In the genomic region with DNA sequence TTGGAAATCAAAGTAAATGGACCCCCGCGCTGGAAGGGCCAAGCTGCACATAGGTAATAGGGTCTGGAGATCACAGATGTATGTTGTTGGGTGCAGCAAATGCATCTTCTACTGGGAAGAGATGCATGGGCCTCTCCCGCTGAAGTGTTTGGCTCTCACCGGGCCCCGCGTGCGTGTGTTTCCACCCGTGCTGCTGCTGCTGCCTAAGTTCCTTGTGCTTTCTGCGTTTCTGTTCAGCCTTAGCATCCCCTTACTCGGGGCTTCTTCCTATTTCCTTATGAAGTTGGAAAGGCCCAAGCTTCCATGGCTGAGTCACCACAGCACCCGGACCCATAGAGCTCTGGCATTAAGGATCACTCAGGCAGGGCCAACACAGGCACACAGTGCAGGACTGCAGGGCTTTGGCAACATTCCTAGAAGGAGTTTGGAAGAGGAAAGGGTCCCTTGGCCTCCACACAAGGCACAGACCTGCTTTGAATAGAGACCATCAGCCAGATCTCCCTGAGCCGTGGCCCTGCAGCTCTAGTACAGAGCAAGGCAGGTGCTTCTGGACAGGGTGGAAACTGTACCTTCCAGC, we compare ENCODE assay signal across 11 mouse cellular contexts.
A peak's percentile ranks its signal among the peaks of the same experiment; 100 is the strongest.
DNase-seq lines count a peak whose midpoint lies in the region; ATAC-seq and TF ChIP-seq lines count a peak whose summit lies in the region.
"Had no signal": no experiment of that assay in that cellular context is flagged by ENCODE, and none has a peak within 500 bp of the region (broad histone marks: within the 10 kb centered on the region; RNA-seq: fewer than 3 reads in every experiment).

No protein-coding gene starts in this region.

- DNase-seq in cerebellum, postnatal 14 days, result peak; percentile 52 to 77
- no peak for DNase-seq in cerebellum, adult 9-11 months
- peak; percentile 16 for DNase-seq in Muller cell, postnatal 12 days (ENCODE audit: inconsistent ontology term)
- DNase-seq in forebrain, postnatal 0 days, result peak; percentile 63
- no peak for DNase-seq in right cerebral cortex, adult 18-20 months
- DNase-seq: lung, embryonic 14.5 days; right cerebral cortex, postnatal 14 days had no signal

- no peak for TF ChIP-seq CTCF in forebrain, postnatal 0 days (IDR thresholded peaks at IDR 0.05; ENCODE audit: low read depth)

- WGBS in forebrain, postnatal 0 days, result 9% methylated on average over 12 of the region's 12 CpGs
- WGBS in midbrain, embryonic 12.5 days, result 6% methylated on average over 12 of the region's 12 CpGs
- WGBS in liver, embryonic 12.5 days (ENCODE audit: insufficient replicate concordance), result 60% methylated on average over 12 of the region's 12 CpGs

- no peaks in the 10 kb centered on the region for H3K9me3 ChIP-seq in forebrain, postnatal 0 days (ENCODE audit: low read length)
- no peaks in the 10 kb centered on the region for H3K9me3 ChIP-seq in midbrain, embryonic 12.5 days
- no peaks in the 10 kb centered on the region for H3K9me3 ChIP-seq in liver, embryonic 12.5 days (replicated peaks)

- H3K4me1 ChIP-seq in forebrain, postnatal 0 days (ENCODE audit: insufficient read depth), result peaks cover 18% of the 10 kb centered on the region
- peaks cover 72% of the 10 kb centered on the region for H3K4me1 ChIP-seq in midbrain, embryonic 12.5 days
- peaks cover 32% of the 10 kb centered on the region for H3K4me1 ChIP-seq in liver, embryonic 12.5 days

- no peaks in the 10 kb centered on the region for H3K27me3 ChIP-seq in forebrain, postnatal 0 days (ENCODE audit: insufficient read depth, low read length)
- no peaks in the 10 kb centered on the region for H3K27me3 ChIP-seq in midbrain, embryonic 12.5 days
- peaks cover 13% of the 10 kb centered on the region for H3K27me3 ChIP-seq in liver, embryonic 12.5 days (replicated peaks)

- H3K27ac ChIP-seq in forebrain, postnatal 0 days (ENCODE audit: low read depth, low read length), result 0 out of 2 replicates have a peak overlapping the region, but pooled peaks have one; percentile 46
- peak overlapping the region; percentile 97 for H3K27ac ChIP-seq in midbrain, embryonic 12.5 days (replicated peaks)
- no peak overlapping the region for H3K27ac ChIP-seq in liver, embryonic 12.5 days

- H3K9ac ChIP-seq in forebrain, postnatal 0 days, result no peak overlapping the region
- peak overlapping the region; percentile 44; the same call in 1 of the 2 replicates for H3K9ac ChIP-seq in midbrain, embryonic 12.5 days (replicated peaks)
- no peak overlapping the region for H3K9ac ChIP-seq in liver, embryonic 12.5 days
- H3K9ac ChIP-seq: lung, embryonic 14.5 days had no signal

- H3K4me3 ChIP-seq in forebrain, postnatal 0 days (ENCODE audit: low read depth, low read length), result no peak overlapping the region
- H3K4me3 ChIP-seq in midbrain, embryonic 12.5 days, result no peak overlapping the region
- no peak overlapping the region for H3K4me3 ChIP-seq in liver, embryonic 12.5 days

- ATAC-seq in forebrain, postnatal 0 days, result peak; percentile 66
- peak; percentile 7 for ATAC-seq in midbrain, embryonic 12.5 days (ENCODE audit: low FRiP score, low read depth)
- ATAC-seq in liver, embryonic 12.5 days, result no peak
- ATAC-seq in frontal cortex, adult (ENCODE audit: low TSS enrichment), result no peak
- ATAC-seq: inflammation-experienced regulatory T-cells, adult 6 months had no signal

- H3K4me2 ChIP-seq in forebrain, postnatal 0 days (ENCODE audit: low read depth), result no peak overlapping the region
- H3K4me2 ChIP-seq in midbrain, embryonic 12.5 days (replicated peaks), result peak overlapping the region; percentile 8; the same call in 1 of the 2 replicates
- H3K4me2 ChIP-seq in liver, embryonic 12.5 days, result no peak overlapping the region
- H3K4me2 ChIP-seq: lung, embryonic 14.5 days had no signal

- peaks cover 7% of the 10 kb centered on the region; the same call in 1 of the 2 replicates for H3K36me3 ChIP-seq in forebrain, postnatal 0 days (ENCODE audit: insufficient read depth)
- H3K36me3 ChIP-seq in midbrain, embryonic 12.5 days, result peaks cover 66% of the 10 kb centered on the region
- H3K36me3 ChIP-seq in liver, embryonic 12.5 days, result no peaks in the 10 kb centered on the region

Comparison
In these comparisons a context has a peak if more than half of its experiments do, and no peak if none do; other contexts are left out.
1. DNase-seq: peak in cerebellum, postnatal 14 days (2 of 2), Muller cell, postnatal 12 days (single experiment) and forebrain, postnatal 0 days (single experiment); none in cerebellum, adult 9-11 months (single experiment) and right cerebral cortex, adult 18-20 months (single experiment).
2. ATAC-seq: peak in forebrain, postnatal 0 days (single experiment) and midbrain, embryonic 12.5 days (single experiment); none in liver, embryonic 12.5 days (single experiment) and frontal cortex, adult (single experiment).